Mouse (Mus musculus) lung, embryonic 14.5 days (tissue): ENCODE results near the gene Cd79b. TPM values are rescaled to one million over a fixed set of nuclear protein-coding genes. Genes with fewer than 3 reads are reported as not detected.

ENCODE experiments used
- ATAC-seq: fragments of 200-750 bp; cut with Nextera tagmentation; 2 replicates; pipeline ENCODE4 v1.8.0; 2017; ENCODE audit warnings: mild to moderate bottlenecking, moderate TSS enrichment, moderate library complexity; ENCODE audit not compliant: insufficient read depth
- DNase-seq: peaks from one replicate; pipeline ENCODE4 v3.0.0-alpha.2; 2015
- H3K27ac ChIP-seq: fragments of 300-500 bp; sonication (generic); 2 replicates; pipeline ENCODE4 v1.5.1; 2014; ENCODE audit warnings: low read depth, mild to moderate bottlenecking, moderate library complexity
- H3K27me3 ChIP-seq: fragments of 300-500 bp; sonication (generic); 2 replicates; pipeline ENCODE4 v1.6.1; 2014; ENCODE audit warnings: low read length, control low read depth; ENCODE audit not compliant: insufficient read depth
- H3K36me3 ChIP-seq: fragments of 300-500 bp; sonication (generic); 2 replicates; pipeline ENCODE4 v1.6.1; 2014; ENCODE audit warnings: control low read depth; ENCODE audit not compliant: insufficient read depth
- H3K4me1 ChIP-seq: fragments of 300-500 bp; sonication (generic); 2 replicates; pipeline ENCODE4 v1.6.1; 2014; ENCODE audit warnings: antibody characterized with exemption, control low read depth; ENCODE audit not compliant: insufficient read depth
- H3K4me2 ChIP-seq: fragments of 300-500 bp; sonication (generic); 2 replicates; pipeline ENCODE4 v1.6.1; 2014; ENCODE audit warnings: mild to moderate bottlenecking
- H3K4me3 ChIP-seq: fragments of 300-500 bp; sonication (generic); 2 replicates; pipeline ENCODE4 v1.5.1; 2014; ENCODE audit warnings: low read depth, low read length
- H3K9ac ChIP-seq: fragments of 300-500 bp; sonication (generic); 2 replicates; pipeline ENCODE4 v1.6.1; 2014
- H3K9me3 ChIP-seq: fragments of 300-500 bp; sonication (generic); 2 replicates; pipeline ENCODE4 v1.6.1; 2016; ENCODE audit warnings: low read depth, low read length, control low read depth
- CTCF ChIP-seq: IDR thresholded peaks from 2 replicates; pipeline ENCODE4 v1.5.1; 2016; ENCODE audit warnings: antibody characterized with exemption, low read depth
- WGBS: fragments of 180-500 bp; shearing (Covaris S2); extraction: QIAGEN DNeasy Blood & Tissue Kit; methylation state at CpG from one replicate; pipeline ENCODE4 v1.1.7; 2014; 5-methylcytosine and 5-hydroxymethylcytosine counted together
- polyA plus RNA-seq: library from polyadenylated mRNA; unstranded; fragments of >200 nt; fragmentation: Nextera tagmentation; extraction: Ambion mirVana; gene quantifications from 2 replicates; pipeline ENCODE4 v1.2.1, GENCODE M21; 2014

The Cd79b gene
- polyA plus RNA-seq, 1 experiment from 2014 or later = 3.4 TPM

GRCm38 (mm10) chr11:106318406-106319366 is 4.1 kb upstream of the Cd79b start:
- ATAC-seq (no peak), DNase-seq (peak; percentile 14)
- Histone ChIP-seq H3K27me3 (no peaks in the 10 kb centered on the region), H3K4me3 (no peak overlapping the region), H3K27ac (no peak overlapping the region), H3K9ac (no peak overlapping the region), H3K9me3 (no peaks in the 10 kb centered on the region), H3K4me1 (no peaks in the 10 kb centered on the region; the same call in 1 of the 2 replicates), H3K36me3 (no peaks in the 10 kb centered on the region), H3K4me2 (no peak overlapping the region)
- WGBS = 61% methylated on average over 21 of the region's 21 CpGs
- no peak for TF ChIP-seq CTCF

- WGBS = 68% methylated on average over 7 of the region's 7 CpGs
- Histone ChIP-seq H3K36me3 (no peaks in the 10 kb centered on the region), H3K27me3 (no peaks in the 10 kb centered on the region), H3K4me1 (no peaks in the 10 kb centered on the region; the same call in 1 of the 2 replicates), H3K4me2 (no peak overlapping the region), H3K4me3 (no peak overlapping the region), H3K9ac (no peak overlapping the region), H3K9me3 (no peaks in the 10 kb centered on the region), H3K27ac (no peak overlapping the region)
- TF ChIP-seq CTCF = no peak
- ATAC-seq = no peak
- no peak for DNase-seq
Observed at GRCm38 (mm10) chr11:106317801-106318200, 3.2 kb upstream of the Cd79b start.

- ATAC-seq = no peak
- no peaks in the 10 kb centered on the region for H3K27me3 ChIP-seq
- no peak for TF ChIP-seq CTCF
- H3K4me1 ChIP-seq = no peaks in the 10 kb centered on the region; the same call in 1 of the 2 replicates
- H3K9ac ChIP-seq = no peak overlapping the region
- H3K36me3 ChIP-seq = no peaks in the 10 kb centered on the region
- H3K4me2 ChIP-seq = no peak overlapping the region
- DNase-seq = no peak
- no peaks in the 10 kb centered on the region for H3K9me3 ChIP-seq
- H3K27ac ChIP-seq = no peak overlapping the region
- 61% methylated on average over 1 of the region's 1 CpGs for WGBS
- H3K4me3 ChIP-seq = no peak overlapping the region
Observed at GRCm38 (mm10) chr11:106316416-106316815, 1.9 kb upstream of the Cd79b start.

GRCm38 (mm10) chr11:106313533-106313932 is 1.0 kb downstream of the Cd79b start:
- Histone ChIP-seq H3K27me3 (no peaks in the 10 kb centered on the region), H3K9ac (no peak overlapping the region), H3K9me3 (no peaks in the 10 kb centered on the region), H3K27ac (no peak overlapping the region), H3K4me2 (peak overlapping the region; percentile 8; the same call in 1 of the 2 replicates), H3K4me3 (no peak overlapping the region), H3K4me1 (no peaks in the 10 kb centered on the region), H3K36me3 (no peaks in the 10 kb centered on the region)
- no peak for TF ChIP-seq CTCF
- 32% methylated on average over 5 of the region's 5 CpGs for WGBS
- ATAC-seq (no peak), DNase-seq (no peak)

DNA sequence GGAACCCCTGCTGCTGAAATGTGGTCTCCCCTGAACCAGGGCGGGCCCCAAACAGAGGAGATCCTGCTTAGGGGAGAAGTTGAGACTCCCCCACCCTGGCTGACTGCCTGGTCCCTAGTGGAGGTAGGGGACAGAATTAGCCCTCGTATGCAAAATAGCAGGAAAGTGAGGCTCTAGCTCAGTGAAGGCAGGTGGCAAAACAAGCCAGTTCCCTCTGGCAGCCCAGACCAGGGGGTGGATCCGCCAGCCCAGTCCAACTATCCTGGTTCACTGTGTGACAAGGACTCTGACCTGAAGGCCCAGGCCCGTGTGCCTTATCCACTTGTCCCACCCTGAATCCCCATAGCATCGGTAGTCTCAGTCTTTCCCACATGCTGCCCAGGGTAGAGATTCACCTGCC is 4.4 kb downstream of the Cd79b start:
- TF ChIP-seq CTCF = no peak
- H3K9me3 ChIP-seq = no peaks in the 10 kb centered on the region
- WGBS = 53% methylated on average over 5 of the region's 5 CpGs
- H3K27ac ChIP-seq = no peak overlapping the region
- H3K4me3 ChIP-seq = no peak overlapping the region
- H3K27me3 ChIP-seq = no peaks in the 10 kb centered on the region
- no peaks in the 10 kb centered on the region for H3K4me1 ChIP-seq
- no peak for ATAC-seq
- no peak overlapping the region for H3K4me2 ChIP-seq
- no peak for DNase-seq
- H3K36me3 ChIP-seq = no peaks in the 10 kb centered on the region
- no peak overlapping the region for H3K9ac ChIP-seq

GRCm38 (mm10) chr11:106308162-106308561 is 6.4 kb downstream of the Cd79b start:
- H3K36me3 ChIP-seq = no peaks in the 10 kb centered on the region
- no peak overlapping the region for H3K27ac ChIP-seq
- WGBS = 64% methylated on average over 11 of the region's 11 CpGs

DNA sequence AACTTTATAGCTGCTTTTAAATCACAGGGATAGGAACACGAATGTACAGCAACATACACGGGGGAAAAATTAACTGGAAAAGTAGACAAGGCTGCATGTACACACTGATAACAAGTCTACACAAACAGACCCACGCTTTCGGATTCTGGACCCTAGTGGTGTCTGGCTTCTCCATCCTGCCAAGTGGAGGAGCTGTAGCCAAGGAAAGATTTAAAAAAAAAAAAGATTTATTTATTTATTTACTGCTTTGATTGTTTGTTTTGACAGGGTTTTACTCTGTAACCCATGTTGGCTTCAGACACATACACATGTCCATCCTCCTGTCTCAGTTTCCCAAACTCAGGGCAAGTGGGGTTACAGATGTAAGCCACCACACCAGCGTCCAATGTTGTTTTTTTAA is 7.1 kb downstream of the Cd79b start:
- H3K4me2 ChIP-seq = no peak overlapping the region
- H3K27ac ChIP-seq = no peak overlapping the region
- ATAC-seq (no peak), DNase-seq (peak; percentile 34)
- no peaks in the 10 kb centered on the region for H3K9me3 ChIP-seq
- no peak for TF ChIP-seq CTCF
- no peak overlapping the region for H3K4me3 ChIP-seq
- no peaks in the 10 kb centered on the region for H3K36me3 ChIP-seq
- 38% methylated on average over 5 of the region's 5 CpGs for WGBS
- H3K9ac ChIP-seq = no peak overlapping the region
- H3K27me3 ChIP-seq = no peaks in the 10 kb centered on the region
- no peaks in the 10 kb centered on the region for H3K4me1 ChIP-seq

More at GRCm38 (mm10) chr11:106308162-106308561, 6.4 kb downstream of the Cd79b start:
- TF ChIP-seq CTCF = no peak
- no peak overlapping the region for H3K4me3 ChIP-seq
- no peak overlapping the region for H3K4me2 ChIP-seq
- no peak overlapping the region for H3K9ac ChIP-seq
- no peaks in the 10 kb centered on the region for H3K4me1 ChIP-seq
- ATAC-seq = no peak
- no peak for DNase-seq
- no peaks in the 10 kb centered on the region for H3K9me3 ChIP-seq
- no peaks in the 10 kb centered on the region for H3K27me3 ChIP-seq
